Mouse (Mus musculus) lung, embryonic 16.5 days (tissue): Measurements from ENCODE around the gene Slc38a8. TPM values are rescaled to one million over a fixed set of nuclear protein-coding genes. Genes with fewer than 3 reads are reported as not detected.

Source experiments
- ATAC-seq: fragments of 200-750 bp; cut with Nextera tagmentation; 2 replicates; pipeline ENCODE4 v1.8.0; 2017; ENCODE audit warnings: low read depth, mild to moderate bottlenecking, moderate library complexity
- H3K27ac ChIP-seq: fragments of 300-500 bp; sonication (generic); 2 replicates; pipeline ENCODE4 v1.5.1; 2014; ENCODE audit warnings: mild to moderate bottlenecking, control low read depth, low read length
- H3K27me3 ChIP-seq: fragments of 300-500 bp; sonication (generic); 2 replicates; pipeline ENCODE4 v1.6.1; 2014; ENCODE audit warnings: low read depth, low read length, mixed read lengths; ENCODE audit not compliant: control insufficient read depth, insufficient read depth
- H3K36me3 ChIP-seq: fragments of 300-500 bp; sonication (generic); 2 replicates; pipeline ENCODE4 v1.6.1; 2014; ENCODE audit warnings: low read length; ENCODE audit not compliant: control insufficient read depth, insufficient read depth
- H3K4me1 ChIP-seq: fragments of 300-500 bp; sonication (generic); replicated peaks from 2 replicates; pipeline ENCODE4 v1.6.1; 2014; ENCODE audit warnings: low read length, mixed read lengths; ENCODE audit not compliant: control insufficient read depth, insufficient read depth
- H3K4me2 ChIP-seq: fragments of 300-500 bp; sonication (generic); 2 replicates; pipeline ENCODE4 v1.6.1; 2014; ENCODE audit warnings: low read depth, low read length, control low read depth
- H3K4me3 ChIP-seq: fragments of 300-500 bp; sonication (generic); 2 replicates; pipeline ENCODE4 v1.5.1; 2014; ENCODE audit warnings: mild to moderate bottlenecking, low read length, control low read depth
- H3K9ac ChIP-seq: fragments of 300-500 bp; sonication (generic); 2 replicates; pipeline ENCODE4 v1.6.1; 2014; ENCODE audit warnings: low read length, control low read depth
- H3K9me3 ChIP-seq: fragments of 300-500 bp; sonication (generic); 2 replicates; pipeline ENCODE4 v1.6.1; 2016; ENCODE audit warnings: low read length; ENCODE audit not compliant: control insufficient read depth
- WGBS: fragments of 180-500 bp; shearing (Covaris S2); extraction: QIAGEN DNeasy Blood & Tissue Kit; methylation state at CpG from one replicate; pipeline ENCODE4 v1.1.7; 2014; 5-methylcytosine and 5-hydroxymethylcytosine counted together
- polyA plus RNA-seq: library from polyadenylated mRNA; unstranded; fragments of >200 nt; fragmentation: Nextera tagmentation; extraction: Ambion mirVana; gene quantifications from 2 replicates; pipeline ENCODE4 v1.2.1, GENCODE M21; 2015

The Slc38a8 gene
- polyA plus RNA-seq, 1 experiment from 2014 or later: not detected

DNA sequence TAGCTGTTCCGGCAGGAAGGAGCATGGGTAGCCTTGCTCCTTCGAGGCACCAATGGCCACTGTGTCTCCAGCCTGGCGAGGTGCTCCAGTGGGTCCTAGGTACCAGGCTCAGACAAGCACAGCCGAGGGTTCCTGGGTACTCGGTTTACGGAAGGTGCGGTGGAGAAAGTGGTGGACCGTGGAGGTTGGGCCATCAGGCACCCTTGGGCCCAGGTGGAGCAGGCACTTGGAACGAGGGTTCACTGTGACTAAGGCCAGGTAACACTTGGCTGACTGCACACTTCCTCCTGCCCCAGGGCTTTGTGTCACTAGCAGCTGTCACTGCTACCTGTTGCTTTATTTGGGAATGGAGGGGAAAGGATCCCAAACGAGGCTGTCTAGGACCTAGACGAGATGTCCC, 64.0 kb downstream of the Slc38a8 start:
- no peaks in the 10 kb centered on the region for H3K27me3 ChIP-seq
- peaks cover 21% of the 10 kb centered on the region for H3K4me1 ChIP-seq
- no peak overlapping the region; the same call in 1 of the 2 replicates for H3K9ac ChIP-seq
- ATAC-seq: no peak
- H3K36me3 ChIP-seq: no peaks in the 10 kb centered on the region
- H3K4me3 ChIP-seq: peak overlapping the region; percentile 5; the same call in 1 of the 2 replicates
- peak overlapping the region; percentile 24 for H3K4me2 ChIP-seq
- no peak overlapping the region for H3K27ac ChIP-seq
- H3K9me3 ChIP-seq: no peaks in the 10 kb centered on the region
- WGBS: 61% methylated on average over 11 of the region's 11 CpGs

DNA sequence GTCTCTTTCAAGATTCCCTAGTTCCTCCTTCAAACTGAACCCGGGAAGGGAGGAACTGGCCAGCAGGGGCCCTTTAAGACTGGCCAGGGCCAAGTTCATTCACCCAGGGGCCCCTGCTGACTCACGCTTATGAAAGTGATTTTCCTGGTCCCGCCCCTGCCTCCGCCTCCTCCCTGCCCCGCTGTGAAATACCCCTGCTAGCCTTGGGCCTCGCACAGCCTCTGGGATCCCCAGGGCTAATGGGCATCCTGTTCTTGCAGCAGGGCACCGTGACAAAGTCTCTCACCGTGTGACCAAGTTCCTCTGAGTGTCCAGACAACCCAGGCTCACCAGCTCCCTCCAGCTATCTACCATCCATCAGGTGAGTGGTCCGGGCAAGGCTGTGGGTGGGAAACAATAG, 64.6 kb downstream of the Slc38a8 start:
- ATAC-seq: peak; percentile 26; the same call in 1 of the 2 replicates

DNA sequence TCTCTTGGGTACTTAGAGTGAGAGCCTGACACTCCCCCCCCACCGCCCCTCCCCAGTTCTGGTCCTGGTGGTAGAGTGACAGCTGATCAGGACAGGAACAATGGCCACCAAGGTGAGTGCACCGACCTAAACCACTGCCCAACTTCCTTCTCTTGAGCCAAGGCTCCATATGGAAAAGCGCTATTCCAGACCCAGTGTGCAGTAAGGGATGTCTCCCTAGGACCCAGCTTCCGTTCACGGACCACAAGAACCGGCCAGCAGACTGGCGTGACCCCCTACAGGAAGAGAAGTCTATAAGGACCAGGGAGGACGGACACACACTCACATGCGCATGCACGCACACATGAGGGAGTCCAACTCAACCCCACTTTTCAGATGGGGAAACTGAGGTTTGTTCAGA, 65.2 kb downstream of the Slc38a8 start:
- no peak overlapping the region for H3K27ac ChIP-seq
- no peaks in the 10 kb centered on the region for H3K36me3 ChIP-seq
- H3K4me2 ChIP-seq: no peak overlapping the region
- H3K27me3 ChIP-seq: no peaks in the 10 kb centered on the region
- no peak overlapping the region for H3K4me3 ChIP-seq
- 83% methylated on average over 10 of the region's 10 CpGs for WGBS
- no peak for ATAC-seq
- no peaks in the 10 kb centered on the region for H3K9me3 ChIP-seq
- no peak overlapping the region for H3K9ac ChIP-seq
- peaks cover 21% of the 10 kb centered on the region for H3K4me1 ChIP-seq

More for the DNA sequence above, 64.6 kb downstream of the Slc38a8 start:
- peak overlapping the region; percentile 24 for H3K4me2 ChIP-seq
- WGBS: 24% methylated on average over 9 of the region's 9 CpGs
- peak overlapping the region; percentile 41 for H3K9ac ChIP-seq
- no peaks in the 10 kb centered on the region for H3K9me3 ChIP-seq
- peak overlapping the region; percentile 5; the same call in 1 of the 2 replicates for H3K4me3 ChIP-seq
- peaks cover 21% of the 10 kb centered on the region for H3K4me1 ChIP-seq
- no peaks in the 10 kb centered on the region for H3K36me3 ChIP-seq
- no peak overlapping the region for H3K27ac ChIP-seq
- H3K27me3 ChIP-seq: no peaks in the 10 kb centered on the region

DNA sequence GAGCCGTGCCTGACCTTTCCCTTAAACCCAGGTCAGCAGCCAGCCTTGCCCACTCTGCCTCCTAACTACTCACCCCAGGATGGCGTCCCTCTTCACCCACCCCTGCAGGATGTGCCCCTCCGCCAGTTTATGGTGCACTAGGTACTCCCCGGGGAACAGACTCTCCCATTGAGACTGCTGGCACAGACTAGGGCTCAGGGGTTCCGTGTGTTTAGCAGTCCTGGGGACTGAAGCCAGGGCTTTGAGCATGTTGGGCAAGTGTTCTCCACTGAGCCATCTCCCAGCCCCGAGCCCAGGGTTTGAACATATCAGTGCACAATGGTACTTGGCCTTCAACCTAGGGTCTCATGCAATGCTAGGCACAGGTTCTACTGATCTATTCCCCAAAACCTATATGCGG, 66.0 kb downstream of the Slc38a8 start:
- H3K36me3 ChIP-seq: no peaks in the 10 kb centered on the region
- WGBS: 83% methylated on average over 7 of the region's 7 CpGs
- H3K9me3 ChIP-seq: no peaks in the 10 kb centered on the region
- peaks cover 17% of the 10 kb centered on the region for H3K4me1 ChIP-seq
- no peak overlapping the region for H3K27ac ChIP-seq
- H3K9ac ChIP-seq: no peak overlapping the region
- H3K27me3 ChIP-seq: no peaks in the 10 kb centered on the region
- no peak overlapping the region for H3K4me2 ChIP-seq
- ATAC-seq: no peak
- no peak overlapping the region for H3K4me3 ChIP-seq

DNA sequence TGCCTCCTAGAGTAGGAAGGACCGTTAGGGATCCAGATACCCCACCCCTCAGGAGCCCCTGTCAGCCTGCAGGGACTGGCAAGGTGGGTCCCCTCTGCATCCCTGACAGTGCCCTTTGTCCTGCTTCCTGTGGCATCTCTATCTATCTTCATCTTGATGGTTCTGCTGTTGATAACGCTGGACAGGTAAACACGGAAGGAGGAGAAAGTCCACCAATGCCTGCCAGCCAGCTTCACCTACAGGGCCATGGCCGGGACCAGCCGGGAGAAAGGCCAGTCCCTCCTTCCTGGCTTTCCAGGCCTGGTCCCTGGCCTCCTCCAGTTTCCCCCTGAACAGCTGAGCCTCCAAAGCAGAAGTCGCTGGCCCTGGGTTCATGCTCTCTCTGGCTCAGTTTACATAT, 66.9 kb downstream of the Slc38a8 start:
- H3K27me3 ChIP-seq: no peaks in the 10 kb centered on the region
- no peak overlapping the region for H3K27ac ChIP-seq
- no peak for ATAC-seq
- no peak overlapping the region for H3K9ac ChIP-seq
- H3K36me3 ChIP-seq: no peaks in the 10 kb centered on the region
- no peak overlapping the region for H3K4me2 ChIP-seq
- H3K4me1 ChIP-seq: peaks cover 10% of the 10 kb centered on the region
- 61% methylated on average over 6 of the region's 6 CpGs for WGBS
- H3K9me3 ChIP-seq: no peaks in the 10 kb centered on the region
- H3K4me3 ChIP-seq: no peak overlapping the region

DNA sequence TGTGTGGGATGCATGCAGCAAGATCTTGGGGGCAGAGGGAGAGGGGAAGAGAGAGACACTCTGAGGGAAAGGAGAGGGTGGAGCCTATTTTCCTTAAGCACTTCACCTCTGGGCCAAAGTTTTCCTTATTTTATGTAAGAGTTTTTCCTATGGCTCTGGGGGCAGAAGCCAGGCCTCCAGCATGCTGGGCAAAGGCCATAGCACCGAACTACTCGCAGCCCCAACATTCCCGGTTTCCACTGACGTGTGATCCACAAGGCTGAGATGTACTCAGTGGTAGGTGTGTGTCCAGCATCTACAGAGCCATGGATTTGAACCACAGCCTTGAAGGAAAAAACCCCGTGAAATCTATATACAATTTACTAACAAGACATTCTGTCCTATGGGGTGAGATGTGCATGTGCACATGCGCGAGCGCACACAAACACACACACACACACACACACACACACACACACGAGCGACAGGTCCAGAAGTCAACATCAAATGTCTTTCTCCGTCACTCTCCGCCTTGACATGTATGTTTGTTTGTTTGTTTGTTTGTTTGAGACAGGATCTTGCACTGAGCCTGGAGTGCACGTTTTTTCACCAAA, 67.8 kb downstream of the Slc38a8 start, which contains the start of gene Osgin1:
Osgin1 (plus strand) TSS at position 543 of the 593 bp plus-strand sequence.
- no peak within 1 kb of the TSS for H3K27ac ChIP-seq
- H3K9ac ChIP-seq: no peak within 1 kb of the TSS
- no peak within 1 kb of the TSS for H3K4me3 ChIP-seq
- no peaks in the 10 kb centered on the region for H3K9me3 ChIP-seq
- no peaks in the 10 kb centered on the region for H3K27me3 ChIP-seq
- 85% methylated on average over 13 of the region's 13 CpGs for WGBS
- peaks cover 16% of the 10 kb centered on the region for H3K4me1 ChIP-seq
- no peaks in the 10 kb centered on the region for H3K36me3 ChIP-seq
- ATAC-seq: no peak
- H3K4me2 ChIP-seq: no peak within 1 kb of the TSS

DNA sequence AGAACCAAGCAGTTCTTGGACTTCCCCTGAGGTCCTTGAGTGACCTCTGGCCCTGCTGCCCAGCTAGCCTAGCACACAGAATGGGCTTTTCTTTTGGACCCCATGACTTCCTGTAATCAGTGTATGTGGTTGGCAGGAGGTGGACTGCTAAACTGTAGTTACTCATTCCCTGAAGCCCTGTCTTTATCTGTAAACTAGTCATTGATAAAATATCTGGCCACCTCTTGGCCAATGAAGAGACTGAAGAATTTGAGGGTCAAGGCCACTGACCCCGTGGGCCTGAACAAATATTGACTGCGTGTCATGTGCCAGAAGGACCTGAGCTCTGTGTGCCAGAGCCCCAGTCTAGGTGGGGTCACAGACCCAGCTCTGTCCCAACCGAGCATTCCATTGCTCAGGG, 69.1 kb downstream of the Slc38a8 start:
- Histone ChIP-seq H3K4me1 (peaks cover 16% of the 10 kb centered on the region), H3K4me2 (no peak overlapping the region), H3K4me3 (no peak overlapping the region), H3K9ac (no peak overlapping the region), H3K27me3 (no peaks in the 10 kb centered on the region), H3K9me3 (no peaks in the 10 kb centered on the region), H3K36me3 (no peaks in the 10 kb centered on the region), H3K27ac (no peak overlapping the region)
- ATAC-seq: no peak
- 33% methylated on average over 3 of the region's 3 CpGs for WGBS

DNA sequence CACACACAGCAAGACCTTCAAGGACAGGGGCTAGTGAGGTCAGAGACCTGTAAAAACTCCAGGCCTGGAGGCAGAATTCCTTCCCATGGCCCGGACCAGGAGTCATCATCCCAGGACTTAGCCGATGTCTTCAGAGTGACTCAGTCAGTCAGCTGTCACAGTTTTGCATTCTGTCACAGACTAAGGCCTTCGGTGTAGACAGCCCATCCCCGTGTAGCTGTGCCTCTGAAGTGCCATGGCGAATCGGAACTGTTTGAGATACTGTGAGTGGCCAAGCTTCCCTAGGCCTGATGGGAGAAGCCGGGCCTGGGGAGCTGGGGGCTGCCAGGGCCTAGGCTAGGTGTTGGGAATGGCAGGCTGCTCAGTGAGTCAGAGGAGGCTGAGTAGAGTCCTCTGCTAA, 70.8 kb downstream of the Slc38a8 start:
- Histone ChIP-seq H3K27me3 (no peaks in the 10 kb centered on the region), H3K4me1 (peaks cover 7% of the 10 kb centered on the region; the same call in 1 of the 2 replicates), H3K4me2 (no peak overlapping the region), H3K27ac (no peak overlapping the region), H3K4me3 (no peak overlapping the region), H3K36me3 (no peaks in the 10 kb centered on the region), H3K9me3 (no peaks in the 10 kb centered on the region), H3K9ac (no peak overlapping the region)
- no peak for ATAC-seq
- WGBS: 81% methylated on average over 7 of the region's 7 CpGs

DNA sequence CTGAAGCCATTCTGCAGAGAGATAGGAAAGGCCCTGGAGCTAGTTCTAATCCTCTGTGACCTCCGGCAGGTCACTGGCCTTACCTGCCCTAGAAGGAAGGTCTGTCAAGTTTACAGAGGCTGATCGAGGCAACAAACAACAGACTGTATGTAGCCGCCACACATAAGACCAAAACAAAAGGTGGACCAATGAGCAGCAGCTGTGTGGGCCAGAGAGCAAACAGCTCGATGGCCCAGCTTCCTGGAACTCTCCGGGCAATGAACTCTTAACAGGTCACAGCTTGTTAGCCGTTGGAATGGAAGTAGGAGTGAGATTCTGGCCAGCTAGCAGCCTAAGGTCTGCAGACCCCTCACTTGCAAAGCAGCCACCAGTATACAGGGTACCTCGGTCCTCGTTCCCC, 71.2 kb downstream of the Slc38a8 start:
- H3K4me2 ChIP-seq: no peak overlapping the region
- WGBS: 69% methylated on average over 8 of the region's 8 CpGs
- H3K36me3 ChIP-seq: no peaks in the 10 kb centered on the region
- peaks cover 9% of the 10 kb centered on the region; the same call in 1 of the 2 replicates for H3K4me1 ChIP-seq
- H3K9ac ChIP-seq: no peak overlapping the region
- H3K9me3 ChIP-seq: no peaks in the 10 kb centered on the region
- no peak overlapping the region for H3K27ac ChIP-seq
- no peak for ATAC-seq
- H3K4me3 ChIP-seq: no peak overlapping the region
- H3K27me3 ChIP-seq: no peaks in the 10 kb centered on the region
